Comparison of ENCODE assay signal across 11 mouse cellular contexts in the genomic region with DNA sequence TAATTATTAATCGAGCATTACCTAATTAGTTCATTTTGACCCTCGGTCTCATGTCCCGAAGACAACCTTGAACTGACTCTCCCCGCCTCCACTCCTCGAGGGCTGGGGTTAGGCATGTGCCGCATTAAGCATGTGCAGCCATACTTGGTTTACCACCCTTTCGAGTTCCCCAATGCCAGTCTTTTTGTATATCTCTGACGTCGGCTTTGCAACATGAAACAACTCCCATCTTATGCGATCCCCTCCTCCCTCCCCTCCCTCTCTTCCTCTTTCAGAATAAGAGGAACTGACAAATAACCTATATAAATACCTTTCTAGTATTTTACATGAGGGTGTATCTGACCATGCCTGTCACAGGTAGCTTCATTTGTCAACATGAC. TPM values are rescaled to one million over a fixed set of nuclear protein-coding genes. Genes with fewer than 3 reads are reported as not detected.
DNase-seq lines count a peak whose midpoint lies in the region; ATAC-seq lines count a peak whose summit lies in the region.
"Had no signal": no experiment of that assay in that cellular context is flagged by ENCODE, and none has a peak within 500 bp of the region (broad histone marks: within the 10 kb centered on the region; RNA-seq: fewer than 3 reads in every experiment).

No protein-coding gene starts in this region.

- no peaks in the 10 kb centered on the region; the same call in 1 of the 2 replicates for H3K27me3 ChIP-seq in splenic B cell, adult 2 months (ENCODE audit: control insufficient read depth, insufficient read depth, low read length, poor library complexity, severe bottlenecking)
- H3K27me3 ChIP-seq: hindbrain, embryonic 15.5 days had no signal

- ATAC-seq in CD4-positive, CD25-positive, alpha-beta regulatory T cell, adult 4 months = no peak
- peak; percentile 32; the same call in 1 of the 2 replicates for ATAC-seq in erythroblast, adult 5-6 weeks (replicated peaks; ENCODE audit: low FRiP score, poor library complexity, severe bottlenecking)

- H3K36me3 ChIP-seq in splenic B cell, adult 2 months (ENCODE audit: control insufficient read depth, insufficient read depth, low read length, poor library complexity, severe bottlenecking) = no peaks in the 10 kb centered on the region
- H3K36me3 ChIP-seq: heart, embryonic 15.5 days; hindbrain, embryonic 15.5 days; limb, embryonic 12.5 days; midbrain, embryonic 12.5 days had no signal

- DNase-seq in CD4-positive, CD25-positive, alpha-beta regulatory T cell, adult 2 months (ENCODE audit: low read depth, low spot score) = peak; percentile 5
- peak; percentile 2 for DNase-seq in layer of hippocampus, adult 11-12 months (ENCODE audit: low spot score)
- no peak for DNase-seq in layer of hippocampus, postnatal 25 days (ENCODE audit: extremely low spot score in 1 of 2, low spot score in 1 of 2)
- peak; percentile 54 for DNase-seq in splenic B cell, adult 2 months (ENCODE audit: low read depth, low spot score)
- DNase-seq in left cerebral cortex, adult 18-20 months (ENCODE audit: low spot score in 2 of 2) = no peak

RNA-seq across cellular contexts. Expression of gene Tnpo3, which starts 40.5 kb away (rescaled TPM):
- polyA plus RNA-seq in CD4-positive, CD25-positive, alpha-beta regulatory T cell, adult 4 months (2017; shearing (Covaris generic)) = 100 to 1,000 TPM in 1 of 2 experiments, 10 to 100 TPM in 1; 67.5 to 110 TPM
- 10 to 100 TPM; 62.5 to 72.4 TPM for total RNA-seq in layer of hippocampus, postnatal 25 days (2021)
- total RNA-seq in erythroblast, adult 5-6 weeks (2015; ENCODE audit: low replicate concordance) = 16.3 and 34.7 TPM in 2 replicates
- 22.6 and 26.1 TPM in 2 replicates for total RNA-seq in erythroblast, adult 5-6 weeks (2017; ENCODE audit: low replicate concordance)
- total RNA-seq in left cerebral cortex, adult 18-20 months (2021) = 10 to 100 TPM; 65.1 to 73.0 TPM

RNA-seq across cellular contexts. Expression of gene Tspan33, which starts 43.9 kb away (rescaled TPM):
- polyA plus RNA-seq in CD4-positive, CD25-positive, alpha-beta regulatory T cell, adult 4 months (2017; shearing (Covaris generic)) = under 1 TPM in 1 of 2 experiments, not detected in 1; 0.20 TPM
- total RNA-seq in layer of hippocampus, postnatal 25 days (2021) = 10 to 100 TPM; 26.9 to 34.0 TPM
- total RNA-seq in erythroblast, adult 5-6 weeks (2015; ENCODE audit: low replicate concordance) = 246 and 272 TPM in 2 replicates
- 487 and 489 TPM in 2 replicates for total RNA-seq in erythroblast, adult 5-6 weeks (2017; ENCODE audit: low replicate concordance)
- 10 to 100 TPM; 23.1 to 25.9 TPM for total RNA-seq in left cerebral cortex, adult 18-20 months (2021)

Comparison
In these comparisons a context has a peak if more than half of its experiments do, and no peak if none do; other contexts are left out.
1. DNase-seq: peak in CD4-positive, CD25-positive, alpha-beta regulatory T cell, adult 2 months (single experiment), layer of hippocampus, adult 11-12 months (single experiment) and splenic B cell, adult 2 months (single experiment); none in layer of hippocampus, postnatal 25 days (0 of 2) and left cerebral cortex, adult 18-20 months (0 of 2).
2. RNA of gene Tspan33, which starts 43.9 kb away (total RNA-seq): 246 to 489 TPM in erythroblast, adult 5-6 weeks; 26.9 to 34.0 TPM in layer of hippocampus, postnatal 25 days and 23.1 to 25.9 TPM in left cerebral cortex, adult 18-20 months; every median in the first group is over 4 times any median in the second.